Mouse (Mus musculus): ENCODE data around the gene Senp5.
"Not testable (repeated sequence)": the region's sequence is repeated elsewhere in the genome, so short reads cannot be mapped to it uniquely, and the experiment has no call there.

Gene Senp5

GRCm38 (mm10) chr16:32002509-32003477, at the start of gene Senp5:
Gene Senp5, minus strand, starts transcription at chr16:32003287.
- peak; percentile 87 to 90 for DNase-seq (ENCODE audit: low spot score in 2 of 2)

GRCm38 (mm10) chr16:32042367-32042766, 39.3 kb upstream of the Senp5 start:
- no peak for DNase-seq (ENCODE audit: low spot score in 2 of 2)

GRCm38 (mm10) chr16:32019678-32020077, 16.6 kb upstream of the Senp5 start:
- no peak for DNase-seq (ENCODE audit: low spot score in 2 of 2)

GRCm38 (mm10) chr16:32010330-32010729, 7.2 kb upstream of the Senp5 start:
- no peak for DNase-seq (ENCODE audit: low spot score in 2 of 2)

GRCm38 (mm10) chr16:32009913-32010312, 6.8 kb upstream of the Senp5 start:
- peak; percentile 47 to 59 for DNase-seq (ENCODE audit: low spot score in 2 of 2)

GRCm38 (mm10) chr16:32008529-32009293, 5.6 kb upstream of the Senp5 start:
- DNase-seq (ENCODE audit: low spot score in 2 of 2), result no peak

- DNase-seq (ENCODE audit: low spot score in 2 of 2), result no peak
Measured at GRCm38 (mm10) chr16:32004731-32005130, 1.6 kb upstream of the Senp5 start.

- DNase-seq (ENCODE audit: low spot score in 2 of 2), result no peak
Measured at GRCm38 (mm10) chr16:31996371-31996770, 6.7 kb downstream of the Senp5 start.

- DNase-seq (ENCODE audit: low spot score in 2 of 2), result no peak
Measured at GRCm38 (mm10) chr16:31993946-31994345, 9.1 kb downstream of the Senp5 start.

- DNase-seq (ENCODE audit: low spot score in 2 of 2), result no peak
Measured at GRCm38 (mm10) chr16:31993195-31993594, 9.9 kb downstream of the Senp5 start.

GRCm38 (mm10) chr16:31992039-31992438, 11.0 kb downstream of the Senp5 start:
- no peak for DNase-seq (ENCODE audit: low spot score in 2 of 2)

GRCm38 (mm10) chr16:31980946-31981345, 22.1 kb downstream of the Senp5 start:
- DNase-seq (ENCODE audit: low spot score in 2 of 2), result no peak

- DNase-seq (ENCODE audit: low spot score in 2 of 2), result no peak
Measured at GRCm38 (mm10) chr16:31979501-31979900, 23.6 kb downstream of the Senp5 start.

GRCm38 (mm10) chr16:31975258-31975657, 27.8 kb downstream of the Senp5 start:
- no peak for DNase-seq (ENCODE audit: low spot score in 2 of 2)

GRCm38 (mm10) chr16:31963224-31963623, 39.9 kb downstream of the Senp5 start:
- DNase-seq (ENCODE audit: low spot score in 2 of 2), result peak in 1 of 2 experiments; percentile 51

- DNase-seq (ENCODE audit: low spot score in 2 of 2), result peak; percentile 95 to 98
Measured at GRCm38 (mm10) chr16:31948345-31948774, 54.7 kb downstream of the Senp5 start, which contains the start of the genes 0610012G03Rik and Ncbp2. Gene 0610012G03Rik, minus strand, starts transcription at chr16:31948494. Gene Ncbp2, plus strand, starts transcription at chr16:31948513.

- DNase-seq (ENCODE audit: low spot score in 2 of 2), result no peak
Measured at GRCm38 (mm10) chr16:31947901-31948316, 55.2 kb downstream of the Senp5 start.

- no peak for DNase-seq (ENCODE audit: low spot score in 2 of 2)
Measured at GRCm38 (mm10) chr16:31947333-31947732, 55.8 kb downstream of the Senp5 start.

GRCm38 (mm10) chr16:31945986-31946385, 57.1 kb downstream of the Senp5 start:
- not testable (repeated sequence) for DNase-seq (ENCODE audit: low spot score in 2 of 2)

- DNase-seq (ENCODE audit: low spot score in 2 of 2), result no peak
Measured at GRCm38 (mm10) chr16:31945372-31945771, 57.7 kb downstream of the Senp5 start.

GRCm38 (mm10) chr16:31944698-31945255, 58.3 kb downstream of the Senp5 start:
- no peak for DNase-seq (ENCODE audit: low spot score in 2 of 2)

- DNase-seq (ENCODE audit: low spot score in 2 of 2), result peak; percentile 80 to 83
Measured at GRCm38 (mm10) chr16:31943980-31944379, 59.1 kb downstream of the Senp5 start.
